Mouse (Mus musculus): Measurements from ENCODE around the gene Dgat2. TPM values are rescaled to one million over a fixed set of nuclear protein-coding genes. Genes with fewer than 3 reads are reported as not detected.

Gene Dgat2
- polyA plus RNA-seq, 1 experiment: 0.56 TPM

DNA sequence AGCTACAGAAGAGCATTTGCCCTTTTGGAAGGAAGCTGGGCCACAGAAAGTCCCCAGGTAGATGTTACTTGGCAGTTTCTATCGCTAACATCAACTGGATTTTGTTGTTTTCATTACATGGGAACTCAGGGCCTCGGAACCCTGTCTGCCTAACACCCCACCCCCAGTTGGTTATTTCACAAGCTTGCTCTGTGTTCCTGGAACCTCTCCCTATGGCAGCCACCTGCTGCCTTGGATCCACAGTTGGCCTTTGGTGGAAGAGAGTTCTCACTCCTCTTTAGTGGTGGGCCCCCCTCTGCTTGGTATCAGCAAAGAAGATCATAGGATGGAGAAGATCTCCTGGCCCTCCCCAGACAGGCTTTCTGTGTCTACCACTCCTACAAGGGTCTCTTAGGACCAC, 16.3 kb upstream of the Dgat2 start:
- TF ChIP-seq CTCF (IDR thresholded peaks at IDR 0.05; ENCODE audit: low read depth, low read length) (no peak), POLR2A (IDR thresholded peaks at IDR 0.05; ENCODE audit: borderline replicate concordance, low read depth, low read length) (no peak)
- Histone ChIP-seq H3K4me1 (ENCODE audit: control insufficient read depth, insufficient read depth, low read length) (peaks cover 11% of the 10 kb centered on the region), H3K27ac (ENCODE audit: insufficient read depth, low read depth, low read length) (no peak overlapping the region), H3K4me3 (ENCODE audit: insufficient read depth, low read length) (no peak overlapping the region)

GRCm38 (mm10) chr7:99194511-99194910, 12.0 kb upstream of the Dgat2 start:
- Histone ChIP-seq H3K4me3 (ENCODE audit: insufficient read depth, low read length) (no peak overlapping the region), H3K27ac (ENCODE audit: insufficient read depth, low read depth, low read length) (no peak overlapping the region), H3K4me1 (ENCODE audit: control insufficient read depth, insufficient read depth, low read length) (peaks cover 15% of the 10 kb centered on the region; the same call in 1 of the 2 replicates)
- TF ChIP-seq CTCF (IDR thresholded peaks at IDR 0.05; ENCODE audit: low read depth, low read length) (no peak), POLR2A (IDR thresholded peaks at IDR 0.05; ENCODE audit: borderline replicate concordance, low read depth, low read length) (no peak)

- no peak overlapping the region for H3K27ac ChIP-seq (ENCODE audit: insufficient read depth, low read depth, low read length)
- TF ChIP-seq CTCF (IDR thresholded peaks at IDR 0.05; ENCODE audit: low read depth, low read length): no peak
- peaks cover 11% of the 10 kb centered on the region; the same call in 1 of the 2 replicates for H3K4me1 ChIP-seq (ENCODE audit: control insufficient read depth, insufficient read depth, low read length)
- H3K4me3 ChIP-seq (ENCODE audit: insufficient read depth, low read length): no peak overlapping the region
Measured at GRCm38 (mm10) chr7:99193926-99194325, 11.4 kb upstream of the Dgat2 start.

GRCm38 (mm10) chr7:99191411-99191810, 8.9 kb upstream of the Dgat2 start:
- Histone ChIP-seq H3K27ac (ENCODE audit: insufficient read depth, low read depth, low read length) (no peak overlapping the region), H3K4me3 (ENCODE audit: insufficient read depth, low read length) (no peak overlapping the region), H3K4me1 (ENCODE audit: control insufficient read depth, insufficient read depth, low read length) (peaks cover 11% of the 10 kb centered on the region; the same call in 1 of the 2 replicates)
- no peak for TF ChIP-seq CTCF (IDR thresholded peaks at IDR 0.05; ENCODE audit: low read depth, low read length)
- no peak for TF ChIP-seq POLR2A (IDR thresholded peaks at IDR 0.05; ENCODE audit: borderline replicate concordance, low read depth, low read length)

DNA sequence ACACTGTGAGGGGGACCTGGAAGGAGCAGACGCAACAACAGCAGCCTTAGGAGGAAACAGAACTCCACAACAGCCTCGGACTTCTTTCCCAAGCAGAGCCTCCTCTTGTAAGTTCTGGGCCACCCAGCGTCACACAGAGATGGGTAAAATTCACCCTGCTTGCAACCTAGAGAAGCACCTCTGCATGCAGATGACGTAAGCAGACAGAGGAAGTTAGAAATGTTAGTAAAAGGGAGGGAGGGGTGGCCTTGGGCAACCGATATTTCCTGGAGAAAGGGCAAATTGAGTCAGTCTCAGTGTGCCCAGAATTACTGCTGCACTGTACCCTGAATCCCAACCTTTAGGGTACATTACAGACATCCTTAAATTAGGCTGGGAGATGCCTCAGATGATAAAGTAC, 7.4 kb upstream of the Dgat2 start:
- TF ChIP-seq POLR2A (IDR thresholded peaks at IDR 0.05; ENCODE audit: borderline replicate concordance, low read depth, low read length) (no peak), CTCF (IDR thresholded peaks at IDR 0.05; ENCODE audit: low read depth, low read length) (no peak)
- peaks cover 11% of the 10 kb centered on the region; the same call in 1 of the 2 replicates for H3K4me1 ChIP-seq (ENCODE audit: control insufficient read depth, insufficient read depth, low read length)
- no peak overlapping the region for H3K27ac ChIP-seq (ENCODE audit: insufficient read depth, low read depth, low read length)
- no peak overlapping the region for H3K4me3 ChIP-seq (ENCODE audit: insufficient read depth, low read length)

- no peak overlapping the region for H3K4me3 ChIP-seq (ENCODE audit: insufficient read depth, low read length)
- H3K4me1 ChIP-seq (ENCODE audit: control insufficient read depth, insufficient read depth, low read length): peaks cover 14% of the 10 kb centered on the region
- TF ChIP-seq CTCF (IDR thresholded peaks at IDR 0.05; ENCODE audit: low read depth, low read length): no peak
- H3K27ac ChIP-seq (ENCODE audit: insufficient read depth, low read depth, low read length): no peak overlapping the region
Measured at GRCm38 (mm10) chr7:99188630-99189029, 6.1 kb upstream of the Dgat2 start.

DNA sequence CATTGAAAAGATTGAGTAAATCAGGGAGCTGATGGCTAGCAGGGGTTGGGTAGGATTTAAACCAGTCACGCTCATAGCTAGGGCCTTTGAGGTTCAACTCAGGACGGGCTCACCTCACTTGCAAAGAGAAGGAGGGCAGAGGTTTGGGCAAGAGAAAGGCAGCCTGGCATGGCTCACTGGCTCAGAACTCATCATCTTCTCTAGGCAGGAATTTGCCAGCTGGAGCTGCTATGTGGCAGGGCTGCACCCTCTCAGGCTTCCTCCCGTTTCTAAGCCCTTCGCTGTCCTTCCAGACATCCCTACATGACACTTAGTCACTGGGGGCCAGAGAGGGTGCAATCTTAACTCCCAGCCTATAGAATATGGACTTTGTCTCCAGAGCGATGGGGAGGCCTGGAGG, 4.9 kb upstream of the Dgat2 start:
- H3K4me1 ChIP-seq (ENCODE audit: control insufficient read depth, insufficient read depth, low read length): peaks cover 14% of the 10 kb centered on the region
- TF ChIP-seq POLR2A (IDR thresholded peaks at IDR 0.05; ENCODE audit: borderline replicate concordance, low read depth, low read length) (no peak), CTCF (IDR thresholded peaks at IDR 0.05; ENCODE audit: low read depth, low read length) (no peak)
- no peak overlapping the region for H3K27ac ChIP-seq (ENCODE audit: insufficient read depth, low read depth, low read length)
- H3K4me3 ChIP-seq (ENCODE audit: insufficient read depth, low read length): no peak overlapping the region

GRCm38 (mm10) chr7:99185405-99185804, 2.9 kb upstream of the Dgat2 start:
- peaks cover 13% of the 10 kb centered on the region for H3K4me1 ChIP-seq (ENCODE audit: control insufficient read depth, insufficient read depth, low read length)
- H3K27ac ChIP-seq (ENCODE audit: insufficient read depth, low read depth, low read length): no peak overlapping the region
- no peak overlapping the region for H3K4me3 ChIP-seq (ENCODE audit: insufficient read depth, low read length)
- TF ChIP-seq POLR2A (IDR thresholded peaks at IDR 0.05; ENCODE audit: borderline replicate concordance, low read depth, low read length) (no peak), CTCF (IDR thresholded peaks at IDR 0.05; ENCODE audit: low read depth, low read length) (no peak)

DNA sequence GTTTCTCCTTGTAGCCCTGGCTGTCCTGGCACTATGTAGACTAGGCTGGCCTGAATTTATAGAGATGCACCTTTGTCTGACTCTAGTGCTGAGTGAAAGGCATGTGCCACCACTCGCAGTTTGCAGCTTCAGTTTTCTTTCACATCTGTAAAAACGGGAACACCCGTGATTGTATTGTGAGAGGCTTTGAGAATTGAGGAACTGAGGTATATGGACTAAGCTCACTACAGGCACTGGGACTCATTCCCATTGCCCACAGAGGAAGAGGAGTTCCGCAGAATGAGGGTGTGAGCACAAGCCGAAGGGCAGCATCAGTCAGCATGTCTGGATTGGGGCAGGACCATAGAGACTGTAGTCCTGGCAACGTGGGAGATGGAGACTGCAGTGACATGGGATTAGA, 1.2 kb upstream of the Dgat2 start:
- Histone ChIP-seq H3K27ac (ENCODE audit: insufficient read depth, low read depth, low read length) (peak overlapping the region; percentile 40; the same call in 1 of the 2 replicates), H3K4me3 (ENCODE audit: insufficient read depth, low read length) (peak overlapping the region; percentile 65; the same call in 1 of the 2 replicates), H3K4me1 (ENCODE audit: control insufficient read depth, insufficient read depth, low read length) (peaks cover 8% of the 10 kb centered on the region)
- TF ChIP-seq POLR2A (IDR thresholded peaks at IDR 0.05; ENCODE audit: borderline replicate concordance, low read depth, low read length): no peak
- no peak for TF ChIP-seq CTCF (IDR thresholded peaks at IDR 0.05; ENCODE audit: low read depth, low read length)

- Histone ChIP-seq H3K27ac (ENCODE audit: insufficient read depth, low read depth, low read length) (no peak overlapping the region), H3K4me3 (ENCODE audit: insufficient read depth, low read length) (peak overlapping the region; percentile 65), H3K4me1 (ENCODE audit: control insufficient read depth, insufficient read depth, low read length) (peaks cover 8% of the 10 kb centered on the region)
- TF ChIP-seq POLR2A (IDR thresholded peaks at IDR 0.05; ENCODE audit: borderline replicate concordance, low read depth, low read length) (no peak), CTCF (IDR thresholded peaks at IDR 0.05; ENCODE audit: low read depth, low read length) (no peak)
Measured at GRCm38 (mm10) chr7:99181619-99182431, 694 bp downstream of the Dgat2 start.

Data from bone marrow macrophage, adult 2 months (primary cell).